Mouse (Mus musculus): ENCODE measurements around the gene Ezr. TPM values are rescaled to one million over a fixed set of nuclear protein-coding genes. Genes with fewer than 3 reads are reported as not detected.

Gene Ezr
- total RNA-seq, 2 experiments from 2014 or later = 68.1 to 83.6 TPM

DNA sequence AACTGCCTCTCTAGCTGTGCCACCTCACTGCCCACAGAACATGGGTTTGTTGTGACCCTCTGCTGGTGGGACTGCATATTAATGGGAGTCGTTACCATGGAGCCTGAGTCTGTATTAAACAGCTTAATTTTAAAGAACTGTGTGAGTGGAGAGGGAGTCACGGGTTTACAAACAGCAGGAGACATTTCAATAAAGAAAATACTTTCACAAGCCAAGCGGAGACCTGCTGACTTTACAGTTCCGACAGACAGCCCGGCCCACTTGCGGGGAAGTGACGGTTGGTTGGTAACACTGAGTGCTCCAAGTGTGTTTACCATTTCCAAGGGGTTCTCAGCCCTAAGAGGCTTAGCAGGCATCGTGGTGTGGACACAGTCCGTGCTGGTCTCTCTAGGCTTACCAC is 36.6 kb downstream of the Ezr start:
- DNase-seq = no peak

DNA sequence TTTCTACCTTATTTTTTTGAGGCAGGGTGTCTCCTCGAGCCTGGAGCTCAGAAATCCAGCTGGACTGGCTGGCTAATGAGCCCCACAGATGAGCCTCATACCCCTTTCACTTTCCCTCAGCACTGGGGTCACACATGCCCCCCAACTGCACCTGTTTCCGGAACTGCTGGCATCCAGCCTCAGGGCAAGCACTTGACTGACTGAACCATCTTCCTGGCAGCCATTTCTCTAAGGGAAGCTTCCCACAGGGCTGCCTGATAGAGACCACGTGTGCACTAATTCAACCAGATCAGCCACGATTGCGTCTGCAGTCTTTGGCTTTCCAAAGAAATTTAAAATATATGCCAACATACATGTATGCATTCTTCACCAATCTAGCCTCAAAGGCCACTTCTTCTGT is 37.1 kb downstream of the Ezr start:
- DNase-seq = no peak
- intact Hi-C loops (cut with DNase I) = no loop called here

More for the DNA sequence above, 36.6 kb downstream of the Ezr start:
- intact Hi-C loops (cut with DNase I) = no loop called here

DNA sequence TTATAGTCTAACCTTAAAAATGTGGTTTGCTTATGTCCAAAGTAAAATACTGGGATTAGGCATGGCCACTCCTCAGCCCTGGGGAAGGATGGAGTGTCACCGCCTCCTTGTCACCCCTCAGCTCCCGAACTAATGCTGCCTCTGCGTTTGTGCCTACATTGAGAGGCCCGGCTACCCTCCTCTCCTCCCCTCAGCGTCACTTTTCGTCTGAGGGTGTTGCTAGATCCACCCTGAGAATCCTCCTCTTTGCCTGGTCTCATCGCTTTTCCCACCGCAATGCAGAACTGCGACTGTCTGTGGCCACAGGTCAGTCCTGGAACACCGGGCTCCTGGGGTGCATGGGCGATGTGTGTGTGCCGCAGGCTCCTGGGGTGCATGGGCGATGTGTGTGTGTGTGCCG is 37.7 kb downstream of the Ezr start:
- no peak for DNase-seq
- intact Hi-C loops (cut with DNase I) = no loop called here

DNA sequence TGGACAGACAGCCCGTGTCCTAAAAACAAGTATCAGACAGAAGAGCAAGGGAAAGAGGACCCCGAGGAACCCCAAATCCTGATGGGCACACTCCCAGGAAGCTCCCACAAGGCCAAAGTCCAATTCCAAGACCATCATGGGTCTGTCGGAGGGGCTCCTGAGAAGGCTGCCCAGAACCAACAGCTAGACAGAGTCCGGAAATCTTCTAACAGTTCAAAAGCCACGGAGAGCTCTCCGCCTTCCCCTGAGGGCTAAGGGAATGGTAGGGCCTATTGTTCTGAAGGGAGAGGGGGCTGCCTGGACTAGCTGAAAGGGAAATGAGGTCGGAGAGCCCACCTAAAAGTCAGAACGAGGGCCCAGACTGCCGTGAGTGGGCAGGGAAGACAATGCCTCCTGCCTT is 38.2 kb downstream of the Ezr start:
- DNase-seq = no peak
- intact Hi-C loops (cut with DNase I) = no loop called here

- no peak for DNase-seq
- intact Hi-C loops (cut with DNase I) = no loop called here
Observed at GRCm38 (mm10) chr17:6743787-6744239, 38.8 kb downstream of the Ezr start.

DNA sequence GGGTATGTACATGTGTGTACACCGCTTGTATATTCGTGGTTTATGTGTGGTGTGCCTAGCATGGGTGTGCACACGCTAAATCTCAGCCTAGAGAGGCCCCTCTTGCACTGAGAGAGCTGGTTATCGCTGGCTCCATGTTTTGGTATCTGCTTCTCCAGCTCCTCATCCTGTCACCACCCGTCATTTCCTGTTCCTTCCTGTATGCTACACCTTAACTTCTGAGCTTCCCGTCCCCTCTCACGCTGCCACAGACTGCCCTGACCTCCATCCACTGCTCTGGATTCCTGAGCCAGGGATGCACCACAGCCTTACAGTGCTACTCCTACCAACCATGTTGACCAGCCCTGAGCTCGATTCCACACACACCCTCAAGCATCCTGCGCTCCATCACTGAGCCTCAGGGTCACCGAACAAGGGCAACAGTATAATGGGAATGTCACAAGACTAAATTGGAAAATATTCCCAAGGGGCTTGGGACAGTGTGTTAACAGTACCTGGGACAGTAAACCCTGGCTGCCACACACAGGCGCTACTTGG is 39.5 kb downstream of the Ezr start:
- peak in 1 of 2 experiments; percentile 10 for DNase-seq
- intact Hi-C loops (cut with DNase I) = no loop called here

GRCm38 (mm10) chr17:6742083-6743038 is 40.2 kb downstream of the Ezr start:
- peak; percentile 74 to 78 for DNase-seq
- intact Hi-C loops (cut with DNase I) = no loop called here

DNA sequence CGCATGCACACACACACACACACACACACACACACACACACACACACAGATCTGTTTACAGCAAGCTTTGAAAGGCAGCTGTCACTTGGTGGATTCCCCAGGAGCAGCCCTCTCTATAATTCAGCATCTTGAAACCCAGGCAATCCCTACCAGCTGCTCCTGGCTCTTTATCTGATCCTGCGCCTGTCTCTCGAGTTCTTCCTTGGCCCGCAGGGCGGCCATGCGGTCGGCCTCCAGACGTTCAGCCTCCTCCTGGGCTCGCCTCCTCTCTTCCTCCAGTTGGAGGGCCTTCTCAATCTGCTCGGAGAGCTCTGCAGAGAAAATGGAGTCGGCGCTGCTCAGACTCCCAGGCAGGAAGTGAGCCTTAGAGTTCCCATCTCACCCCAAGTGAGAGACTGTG is 41.3 kb downstream of the Ezr start:
- intact Hi-C loops (cut with DNase I) = no loop called here
- no peak for DNase-seq

- DNase-seq = peak in 1 of 2 experiments; percentile 3
- intact Hi-C loops (cut with DNase I) = no loop called here
Observed at GRCm38 (mm10) chr17:6740331-6741170, 42.0 kb downstream of the Ezr start.

GRCm38 (mm10) chr17:6739756-6740155 is 42.8 kb downstream of the Ezr start:
- DNase-seq = no peak
- intact Hi-C loops (cut with DNase I) = no loop called here

GRCm38 (mm10) chr17:6739266-6739665 is 43.3 kb downstream of the Ezr start:
- intact Hi-C loops (cut with DNase I) = no loop called here
- DNase-seq = peak in 1 of 2 experiments; percentile 1

DNA sequence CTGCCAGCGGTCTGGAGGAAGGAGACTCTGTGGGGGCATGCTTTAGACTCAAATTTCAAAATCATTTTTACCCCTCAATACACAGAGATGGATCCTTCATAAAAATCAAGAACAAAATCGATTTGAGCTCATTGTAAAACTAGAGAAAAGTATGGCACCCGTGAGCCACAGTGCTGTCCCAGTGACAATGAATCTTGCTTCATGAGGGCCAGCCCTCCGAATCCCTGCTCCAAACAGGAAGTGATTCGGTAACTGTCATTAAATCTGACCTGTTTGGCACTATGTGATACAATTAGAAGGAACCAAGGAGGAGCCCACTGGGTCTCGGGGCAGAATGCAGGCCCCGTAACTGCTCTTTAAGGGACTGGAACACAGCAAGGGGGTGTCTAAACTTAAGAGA is 43.7 kb downstream of the Ezr start:
- no peak for DNase-seq
- intact Hi-C loops (cut with DNase I) = no loop called here

GRCm38 (mm10) chr17:6737273-6737997 is 45.1 kb downstream of the Ezr start:
- intact Hi-C loops (cut with DNase I) = no loop called here
- no peak for DNase-seq

DNA sequence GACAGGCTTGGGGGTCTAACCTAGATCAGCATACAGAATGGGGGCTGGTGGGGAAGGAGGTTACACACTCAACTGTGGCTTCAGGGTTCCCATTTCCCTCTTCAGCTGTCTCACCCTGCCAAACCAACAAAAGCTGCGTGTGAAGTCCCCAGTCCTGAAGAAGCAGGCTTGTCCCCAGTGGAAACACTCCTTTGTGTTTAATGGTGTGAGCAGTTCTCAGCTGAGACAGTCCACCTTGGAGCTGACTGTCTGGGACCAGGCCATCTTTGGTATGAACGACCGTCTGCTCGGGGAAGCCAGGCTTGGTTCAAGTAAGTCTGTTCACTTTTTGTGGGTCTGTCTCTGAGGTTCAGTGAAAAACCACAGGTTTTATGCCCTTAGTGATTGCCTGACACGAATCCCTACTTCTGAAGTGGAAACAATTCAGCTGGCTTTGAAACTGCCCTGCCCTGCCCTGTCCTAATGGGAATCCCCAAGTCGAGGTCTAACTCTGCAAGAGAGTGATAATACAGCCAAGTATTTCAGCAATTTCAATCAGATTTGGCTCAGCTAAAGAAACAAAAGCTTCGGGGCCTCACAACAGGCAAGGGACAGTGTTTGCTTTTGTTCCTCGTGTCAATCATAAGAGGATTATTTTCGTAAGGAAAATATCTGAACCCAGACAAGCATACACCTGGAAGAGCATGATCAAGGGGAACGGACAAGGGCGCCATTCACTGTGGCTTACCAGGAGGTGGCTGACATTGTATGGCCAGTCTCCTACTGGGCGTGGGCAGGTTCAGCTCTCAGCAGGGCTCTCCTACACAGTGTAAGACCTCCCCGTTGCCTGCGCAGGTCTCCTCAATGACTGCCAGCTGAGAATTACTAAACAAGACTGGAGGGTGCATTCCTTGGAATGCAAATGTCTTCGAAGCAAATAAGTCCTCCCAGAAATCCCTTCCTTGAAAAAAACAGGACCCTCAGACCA is 46.0 kb downstream of the Ezr start:
- no peak for DNase-seq
- intact Hi-C loops (cut with DNase I) = no loop called here

DNA sequence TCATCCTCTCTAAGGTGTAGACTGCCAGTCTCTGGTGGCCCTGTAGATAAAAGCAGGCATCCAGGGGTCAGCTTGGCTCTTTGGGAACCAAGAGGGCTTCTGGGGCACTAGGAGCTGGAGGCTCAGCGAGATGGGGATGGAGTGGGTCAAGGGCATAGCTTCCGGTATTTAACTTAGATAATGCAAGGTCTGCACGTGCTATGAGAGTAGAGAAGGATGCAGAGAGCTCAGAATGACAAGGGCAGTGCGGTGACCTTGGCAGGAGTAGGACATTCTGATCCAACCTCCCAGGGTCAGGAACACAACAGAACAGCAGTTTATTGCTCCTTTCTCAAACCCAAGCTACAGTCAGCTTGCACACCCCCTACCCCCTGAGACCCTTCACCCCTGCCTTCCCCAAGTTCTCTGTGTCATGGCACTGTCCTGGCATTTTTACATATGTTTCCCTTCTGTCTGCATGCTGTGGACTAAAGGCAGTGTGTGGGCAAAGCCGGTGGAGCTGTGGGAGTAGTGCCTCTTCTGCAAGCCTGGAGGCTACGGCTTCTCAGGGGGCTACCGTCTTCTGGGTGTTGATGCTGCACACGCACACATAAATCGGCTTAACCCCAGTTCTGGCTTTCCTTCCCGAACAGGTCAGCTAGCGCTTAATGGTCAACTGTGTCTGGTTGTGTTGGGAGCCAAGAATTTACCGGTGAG is 47.7 kb downstream of the Ezr start:
- intact Hi-C loops (cut with DNase I) = no loop called here
- DNase-seq = no peak

DNA sequence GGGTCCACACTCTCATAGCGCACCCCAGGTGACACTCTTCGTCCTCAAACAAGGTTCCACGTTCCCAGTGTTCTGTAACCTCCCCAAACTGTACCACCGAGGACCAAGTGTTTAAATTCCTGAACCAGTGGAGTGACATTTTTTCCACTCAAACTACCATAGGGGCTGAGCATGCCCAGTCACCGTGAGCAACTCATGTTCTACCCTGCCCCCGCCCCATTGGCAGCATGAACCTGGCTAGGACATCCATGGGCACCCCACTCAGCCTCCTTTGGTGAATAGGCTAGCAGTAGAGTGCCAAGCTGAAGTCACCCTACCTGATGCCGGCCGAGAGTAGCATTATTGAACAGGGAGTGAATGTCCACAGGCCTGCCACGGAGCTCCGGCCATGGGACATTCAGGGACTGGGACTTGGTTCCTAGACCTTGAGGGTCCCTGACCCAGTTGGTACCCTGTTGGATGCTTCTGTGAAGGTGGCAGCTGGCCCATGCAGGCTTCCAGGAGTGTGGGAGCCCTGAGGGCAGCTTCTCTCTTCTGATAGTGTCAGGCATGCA is 49.2 kb downstream of the Ezr start:
- no peak for DNase-seq
- intact Hi-C loops (cut with DNase I) = no loop called here

DNA sequence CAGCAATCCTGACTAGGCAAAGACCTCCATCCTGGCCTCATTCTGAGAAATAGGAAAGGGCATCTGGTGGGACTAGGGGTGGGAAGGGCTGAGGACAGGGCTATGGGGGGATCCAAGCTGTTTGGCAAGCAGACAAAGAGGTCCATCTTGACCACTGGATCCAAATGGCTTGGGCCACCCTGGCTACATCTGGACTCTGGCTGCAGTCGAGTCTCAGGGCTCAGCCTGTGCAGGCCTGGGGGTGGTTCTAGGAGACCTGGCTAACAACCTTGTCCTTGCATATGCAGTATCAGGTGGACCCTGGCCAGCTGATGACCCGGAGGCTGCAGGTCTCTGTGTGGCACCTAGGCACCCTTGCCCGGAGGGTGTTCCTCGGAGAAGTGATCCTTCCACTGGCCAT is 49.9 kb downstream of the Ezr start:
- DNase-seq = no peak
- intact Hi-C loops (cut with DNase I) = no loop called here

GRCm38 (mm10) chr17:6731634-6732033 is 51.0 kb downstream of the Ezr start:
- intact Hi-C loops (cut with DNase I) = no loop called here
- DNase-seq = no peak

DNA sequence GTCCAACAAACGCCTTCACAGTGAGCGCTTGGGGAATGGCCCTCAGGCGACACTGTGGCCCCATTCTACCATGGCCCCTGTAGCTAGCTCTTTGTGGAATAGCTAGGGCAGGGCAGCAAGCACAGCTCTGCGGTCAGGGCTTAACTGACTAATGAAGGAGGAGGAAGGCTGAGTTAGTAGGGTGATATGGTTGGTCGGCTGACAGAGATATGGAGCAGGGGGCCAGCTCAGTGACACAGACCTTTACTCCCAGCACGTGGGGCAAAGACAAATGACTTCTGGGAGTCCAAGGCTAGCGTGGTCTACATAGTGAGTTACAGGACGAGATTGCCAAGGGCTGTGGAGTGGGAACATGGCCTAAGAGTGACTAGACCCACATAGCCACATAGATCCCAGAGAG is 51.5 kb downstream of the Ezr start:
- no peak for DNase-seq
- intact Hi-C loops (cut with DNase I) = no loop called here

Data from heart, postnatal 10 days (tissue).